Mouse (Mus musculus) ES-E14 (cell line): Measurements from ENCODE around the gene Akt1.

Source experiments
- MAFK ChIP-seq: IDR thresholded peaks from 2 replicates; pipeline ENCODE4 v1.6.1; 2014; ENCODE audit warnings: mild to moderate bottlenecking, low read depth, low read length, inconsistent platforms; ENCODE audit not compliant: insufficient read depth
- ZC3H11A ChIP-seq: IDR thresholded peaks from 2 replicates; pipeline ENCODE4 v1.6.1; 2012; ENCODE audit warnings: low read depth, mild to moderate bottlenecking, inconsistent platforms, low read length, borderline replicate concordance
- ZNF384 ChIP-seq: IDR thresholded peaks from 2 replicates; pipeline ENCODE4 v1.6.1; 2012; ENCODE audit warnings: low read depth, low read length, inconsistent platforms

DNA sequence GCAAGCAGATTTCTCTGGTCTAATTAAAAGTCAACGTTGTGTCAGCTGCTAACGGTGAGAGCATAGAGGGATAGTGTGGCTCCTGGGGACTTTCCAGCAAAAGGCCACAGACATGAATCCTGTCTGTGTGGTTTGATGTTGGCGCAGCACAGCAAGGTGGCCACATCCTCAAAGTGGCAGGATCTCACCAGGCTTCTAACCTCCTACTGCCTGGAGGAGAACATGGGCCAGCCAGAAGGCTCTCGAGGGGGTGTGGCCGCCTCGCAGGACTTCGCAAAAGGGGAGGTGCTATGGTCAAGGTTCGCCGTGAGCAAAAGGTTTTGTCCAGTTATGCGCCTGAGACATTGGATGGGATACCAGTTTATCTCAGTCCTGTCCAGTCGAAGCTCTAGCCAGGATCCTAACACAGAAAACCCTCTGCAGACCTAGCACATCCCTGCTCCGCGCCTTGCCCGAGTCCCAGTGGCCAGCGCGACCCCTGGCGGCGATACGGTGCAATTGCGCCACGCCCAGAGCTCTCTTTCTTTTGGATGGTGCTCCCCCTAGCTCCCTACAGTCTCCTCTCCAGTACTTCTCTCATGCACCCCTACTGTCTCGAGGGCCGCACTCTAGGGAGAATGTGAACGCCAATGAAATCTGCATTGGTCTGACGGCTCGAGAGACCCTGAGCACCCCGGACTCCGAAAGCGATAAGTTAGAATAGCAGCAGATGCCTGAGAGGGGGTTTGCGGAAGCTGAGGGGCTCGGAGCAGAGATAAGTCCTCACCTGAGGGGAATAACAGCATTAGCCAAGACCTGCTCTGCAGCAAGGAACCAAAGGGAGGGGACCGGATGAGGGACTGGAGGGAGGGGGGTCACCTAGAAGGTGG, 32.3 kb upstream of the Akt1 start:
- TF ChIP-seq ZNF384 (no peak), MAFK (no peak), ZC3H11A (peak; percentile 36; the same call in 1 of the 2 replicates)
